In genomic region chr16:36827611-36828053, GRCm38 (mm10) we compare ENCODE assay signal across 8 mouse cellular contexts. TPM values are rescaled to one million over a fixed set of nuclear protein-coding genes. Genes with fewer than 3 reads are reported as not detected.
DNase-seq lines count a peak whose midpoint lies in the region; ATAC-seq and TF ChIP-seq lines count a peak whose summit lies in the region.

No protein-coding gene starts in this region.

- H3K27me3 ChIP-seq in embryonic facial prominence, embryonic 10.5 days (replicated peaks; ENCODE audit: low read depth, poor library complexity, severe bottlenecking): peaks cover 18% of the 10 kb centered on the region
- H3K27me3 ChIP-seq in intestine, embryonic 16.5 days (replicated peaks; ENCODE audit: control insufficient read depth, insufficient read depth, low read length): no peaks in the 10 kb centered on the region
- H3K27me3 ChIP-seq in neural tube, embryonic 15.5 days (replicated peaks): 0 out of 2 replicates have a peak, but pooled peaks cover 3% of the 10 kb centered on the region

- peaks cover 3% of the 10 kb centered on the region; the same call in 1 of the 2 replicates for H3K4me1 ChIP-seq in lung, adult 2 months (ENCODE audit: control insufficient read depth, insufficient read depth, low read length)
- peaks cover 14% of the 10 kb centered on the region for H3K4me1 ChIP-seq in embryonic facial prominence, embryonic 10.5 days
- H3K4me1 ChIP-seq in intestine, embryonic 16.5 days (ENCODE audit: control insufficient read depth, insufficient read depth, low read length): peaks cover 7% of the 10 kb centered on the region
- H3K4me1 ChIP-seq in neural tube, embryonic 15.5 days: peaks cover 17% of the 10 kb centered on the region

- peak overlapping the region; percentile 97; the same call in 1 of the 2 replicates for H3K27ac ChIP-seq in embryonic facial prominence, embryonic 10.5 days (replicated peaks)
- no peak overlapping the region for H3K27ac ChIP-seq in intestine, embryonic 16.5 days (ENCODE audit: low read length)
- H3K27ac ChIP-seq in neural tube, embryonic 15.5 days (replicated peaks): no peak overlapping the region

- TF ChIP-seq POLR2A in lung, adult 2 months (IDR thresholded peaks at IDR 0.05; ENCODE audit: borderline replicate concordance, extremely low read depth, low read depth, low read length): no peak

- no peaks in the 10 kb centered on the region for H3K9me3 ChIP-seq in embryonic facial prominence, embryonic 10.5 days
- H3K9me3 ChIP-seq in intestine, embryonic 16.5 days (ENCODE audit: control insufficient read depth, low read length): no peaks in the 10 kb centered on the region
- no peaks in the 10 kb centered on the region for H3K9me3 ChIP-seq in neural tube, embryonic 15.5 days (replicated peaks)

- peak overlapping the region; percentile 82 for H3K4me2 ChIP-seq in intestine, embryonic 16.5 days (ENCODE audit: low read depth, low read length)
- H3K4me2 ChIP-seq in neural tube, embryonic 15.5 days: peak overlapping the region; percentile 92

- WGBS in lung, adult 2 months: 8% methylated on average over 11 of the region's 11 CpGs
- whole genome bisulfite sequencing in embryonic facial prominence, embryonic 10.5 days: 3% methylated on average over 11 of the region's 11 CpGs
- WGBS in intestine, embryonic 16.5 days: 9% methylated on average over 11 of the region's 11 CpGs
- WGBS in neural tube, embryonic 15.5 days: 4% methylated on average over 11 of the region's 11 CpGs

- H3K4me3 ChIP-seq in lung, adult 2 months (replicated peaks; ENCODE audit: extremely low read depth, low read depth, low read length): peak overlapping the region; percentile 72
- H3K4me3 ChIP-seq in embryonic facial prominence, embryonic 10.5 days: peak overlapping the region; percentile 90
- H3K4me3 ChIP-seq in intestine, embryonic 16.5 days (ENCODE audit: low read length): peak overlapping the region; percentile 77
- H3K4me3 ChIP-seq in neural tube, embryonic 15.5 days (replicated peaks): peak overlapping the region; percentile 79

- ATAC-seq in intestine, embryonic 16.5 days: peak; percentile 37; the same call in 1 of the 2 replicates
- peak; percentile 56; the same call in 1 of the 2 replicates for ATAC-seq in neural tube, embryonic 15.5 days (ENCODE audit: low FRiP score)

- DNase-seq in lung, adult 2 months: no peak
- no peak for DNase-seq in lung, postnatal 25 days (ENCODE audit: low spot score)
- no peak for DNase-seq in embryonic facial prominence, embryonic 10.5 days (ENCODE audit: low spot score)
- no peak for DNase-seq in layer of hippocampus, adult 9-11 months
- no peak for DNase-seq in left cerebral cortex, adult 11 months (ENCODE audit: low spot score)
- no peak for DNase-seq in kidney, postnatal 25 days

- H3K9ac ChIP-seq in intestine, embryonic 16.5 days (ENCODE audit: low read depth, low read length): peak overlapping the region; percentile 87
- peak overlapping the region; percentile 34; the same call in 1 of the 2 replicates for H3K9ac ChIP-seq in neural tube, embryonic 15.5 days (replicated peaks)

- TF ChIP-seq CTCF in lung, adult 2 months (IDR thresholded peaks at IDR 0.05; ENCODE audit: insufficient read depth, low read length): no peak

- peaks cover 22% of the 10 kb centered on the region for H3K36me3 ChIP-seq in embryonic facial prominence, embryonic 10.5 days (replicated peaks)
- no peaks in the 10 kb centered on the region for H3K36me3 ChIP-seq in intestine, embryonic 16.5 days (ENCODE audit: control insufficient read depth, insufficient read depth, low read length)
- H3K36me3 ChIP-seq in neural tube, embryonic 15.5 days: no peaks in the 10 kb centered on the region

RNA-seq across cellular contexts. Expression of gene Iqcb1, which starts 0.6 kb away (rescaled TPM):
- polyA plus RNA-seq in lung, adult 2 months (2012; rRNA removed): 1.2 and 2.4 TPM in 2 replicates
- polyA plus RNA-seq in embryonic facial prominence, embryonic 10.5 days (2016; fragmentation: Nextera tagmentation; extraction: Ambion mirVana): 69.2 and 74.6 TPM in 2 replicates
- polyA plus RNA-seq in intestine, embryonic 16.5 days (2015; fragmentation: Nextera tagmentation; extraction: Ambion mirVana): 19.1 and 20.6 TPM in 2 replicates
- 57.2 and 61.1 TPM in 2 replicates for polyA plus RNA-seq in neural tube, embryonic 15.5 days (2015; fragmentation: Nextera tagmentation; extraction: Ambion mirVana)

RNA-seq across cellular contexts. Expression of gene Slc15a2, which starts 42.9 kb away (rescaled TPM):
- polyA plus RNA-seq in lung, adult 2 months (2012; rRNA removed): 9.0 and 13.9 TPM in 2 replicates
- 2.0 and 3.0 TPM in 2 replicates for polyA plus RNA-seq in embryonic facial prominence, embryonic 10.5 days (2016; fragmentation: Nextera tagmentation; extraction: Ambion mirVana)
- polyA plus RNA-seq in intestine, embryonic 16.5 days (2015; fragmentation: Nextera tagmentation; extraction: Ambion mirVana): 8.5 and 12.0 TPM in 2 replicates
- 13.0 and 15.3 TPM in 2 replicates for polyA plus RNA-seq in neural tube, embryonic 15.5 days (2015; fragmentation: Nextera tagmentation; extraction: Ambion mirVana)

RNA-seq across cellular contexts. Expression of gene Eaf2, which starts 47.2 kb away (rescaled TPM):
- 0.15 and 0.79 TPM in 2 replicates for polyA plus RNA-seq in lung, adult 2 months (2012; rRNA removed)
- polyA plus RNA-seq in embryonic facial prominence, embryonic 10.5 days (2016; fragmentation: Nextera tagmentation; extraction: Ambion mirVana): 1.4 and 2.1 TPM in 2 replicates
- polyA plus RNA-seq in intestine, embryonic 16.5 days (2015; fragmentation: Nextera tagmentation; extraction: Ambion mirVana): 1.5 and 1.9 TPM in 2 replicates
- polyA plus RNA-seq in neural tube, embryonic 15.5 days (2015; fragmentation: Nextera tagmentation; extraction: Ambion mirVana): 0.50 and 1.1 TPM in 2 replicates

RNA-seq across cellular contexts. Expression of gene Golgb1, which starts 47.3 kb away (rescaled TPM):
- polyA plus RNA-seq in lung, adult 2 months (2012; rRNA removed): 46.3 and 48.6 TPM in 2 replicates
- polyA plus RNA-seq in embryonic facial prominence, embryonic 10.5 days (2016; fragmentation: Nextera tagmentation; extraction: Ambion mirVana): 76.0 and 80.5 TPM in 2 replicates
- 76.8 and 91.0 TPM in 2 replicates for polyA plus RNA-seq in intestine, embryonic 16.5 days (2015; fragmentation: Nextera tagmentation; extraction: Ambion mirVana)
- 77.8 and 80.4 TPM in 2 replicates for polyA plus RNA-seq in neural tube, embryonic 15.5 days (2015; fragmentation: Nextera tagmentation; extraction: Ambion mirVana)
